Mouse (Mus musculus): ENCODE data around the gene Fam205a2. TPM values are rescaled to one million over a fixed set of nuclear protein-coding genes. Genes with fewer than 3 reads are reported as not detected.
"Not testable (repeated sequence)": the region's sequence is repeated elsewhere in the genome, so short reads cannot be mapped to it uniquely, and the experiment has no call there.

The Fam205a2 gene
- polyA plus RNA-seq (2015; fragmentation: Nextera tagmentation; extraction: Ambion mirVana): not detected in 2 replicates

DNA sequence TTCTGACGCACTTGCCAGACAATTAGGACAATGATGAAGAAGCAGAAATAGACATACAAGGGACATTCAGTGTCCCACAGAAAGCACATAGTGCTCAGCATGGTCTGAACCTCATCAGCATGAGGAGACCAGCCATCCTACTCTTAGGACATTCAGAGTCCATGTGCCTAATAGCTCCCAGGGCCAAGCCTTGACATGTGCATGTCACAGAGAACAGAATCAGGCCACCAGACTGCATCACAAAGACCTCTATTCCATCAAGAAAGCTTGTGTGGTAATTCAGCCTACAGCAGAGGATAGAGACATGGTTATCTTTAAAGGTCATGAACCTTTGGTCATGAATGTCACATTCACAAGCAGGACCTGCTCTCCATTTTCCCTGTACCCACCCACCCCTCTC lies at the start of gene Fam205a2:
TSS of gene Fam205a2 (minus strand) at position 101 of the 400 bp plus-strand sequence.
- not testable (repeated sequence) for H3K4me3 ChIP-seq (ENCODE audit: low read depth, low read length); DNase-seq (ENCODE audit: low spot score); H3K9me3 ChIP-seq (ENCODE audit: low read length); H3K4me1 ChIP-seq (ENCODE audit: insufficient read depth, low read depth, low read length); H3K4me2 ChIP-seq (replicated peaks; ENCODE audit: low read depth, low read length); ATAC-seq; H3K27ac ChIP-seq (ENCODE audit: low read length); H3K27me3 ChIP-seq (replicated peaks; ENCODE audit: insufficient read depth, low read length); H3K36me3 ChIP-seq (ENCODE audit: insufficient read depth, low read length); H3K9ac ChIP-seq (replicated peaks; ENCODE audit: low read depth)
- no CpG with 5 or more reads among the region's 1 CpGs for WGBS

Other genes starting within 250 kb of the Fam205a2 start
- not detected in 2 replicates for gene Gm21953, start 233.9 kb downstream of the Fam205a2 start, polyA plus RNA-seq (2015; fragmentation: Nextera tagmentation; extraction: Ambion mirVana)
- not detected in 2 replicates for gene Fam205a3, start 209.8 kb downstream of the Fam205a2 start, polyA plus RNA-seq (2015; fragmentation: Nextera tagmentation; extraction: Ambion mirVana)
- gene Gm21586, start 88.8 kb downstream of the Fam205a2 start, polyA plus RNA-seq (2015; fragmentation: Nextera tagmentation; extraction: Ambion mirVana): not detected in 2 replicates
- not detected in 2 replicates for gene Gm2163, start 61.4 kb downstream of the Fam205a2 start, polyA plus RNA-seq (2015; fragmentation: Nextera tagmentation; extraction: Ambion mirVana)
- gene Gm10591, start 84.0 kb upstream of the Fam205a2 start, polyA plus RNA-seq (2015; fragmentation: Nextera tagmentation; extraction: Ambion mirVana): 2.9 and 3.4 TPM in 2 replicates
- 0.33 and 0.55 TPM in 2 replicates for gene Gm2564, start 101.5 kb upstream of the Fam205a2 start, polyA plus RNA-seq (2015; fragmentation: Nextera tagmentation; extraction: Ambion mirVana)
- gene Ccl27b, start 127.1 kb upstream of the Fam205a2 start, polyA plus RNA-seq (2015; fragmentation: Nextera tagmentation; extraction: Ambion mirVana): not detected in 2 replicates
- not detected in 2 replicates for gene Il11ra2, start 133.7 kb upstream of the Fam205a2 start, polyA plus RNA-seq (2015; fragmentation: Nextera tagmentation; extraction: Ambion mirVana)
- gene 4930578G10Rik, start 207.4 kb upstream of the Fam205a2 start, polyA plus RNA-seq (2015; fragmentation: Nextera tagmentation; extraction: Ambion mirVana): not detected in 2 replicates
- not detected in 2 replicates for gene Ccl19, start 228.4 kb upstream of the Fam205a2 start, polyA plus RNA-seq (2015; fragmentation: Nextera tagmentation; extraction: Ambion mirVana)
- gene Ccl21a, start 245.8 kb upstream of the Fam205a2 start, polyA plus RNA-seq (2015; fragmentation: Nextera tagmentation; extraction: Ambion mirVana): 138 and 188 TPM in 2 replicates

Measured in lung, postnatal 0 days (tissue).